In genomic region chr6:134072906-134073305, GRCm38 (mm10) we compare ENCODE assay signal across 25 mouse cellular contexts. TPM values are rescaled to one million over a fixed set of nuclear protein-coding genes. Genes with fewer than 3 reads are reported as not detected.
DNase-seq lines count a peak whose midpoint lies in the region; ATAC-seq and TF ChIP-seq lines count a peak whose summit lies in the region.
"Had no signal": no experiment of that assay in that cellular context is flagged by ENCODE, and none has a peak within 500 bp of the region (broad histone marks: within the 10 kb centered on the region; RNA-seq: fewer than 3 reads in every experiment).

No protein-coding gene starts in this region.

- H3K4me2 ChIP-seq in hindbrain, embryonic 14.5 days (replicated peaks): no peak overlapping the region
- H3K4me2 ChIP-seq: embryonic facial prominence, embryonic 12.5 days; heart, embryonic 12.5 days; hindbrain, embryonic 15.5 days; liver, embryonic 12.5 days; midbrain, embryonic 12.5 days had no signal

- no peaks in the 10 kb centered on the region for H3K27me3 ChIP-seq in MEL (ENCODE audit: control insufficient read depth in 1 of 2, insufficient read depth in 2 of 2, low read length in 2 of 2)
- H3K27me3 ChIP-seq in hindbrain, embryonic 14.5 days (ENCODE audit: control insufficient read depth, insufficient read depth, low read length): no peaks in the 10 kb centered on the region
- H3K27me3 ChIP-seq: embryonic facial prominence, embryonic 12.5 days; heart, embryonic 12.5 days; hindbrain, embryonic 15.5 days; liver, embryonic 12.5 days; midbrain, embryonic 12.5 days had no signal

- peaks cover 17 to 19% of the 10 kb centered on the region in 2 experiments for H3K4me1 ChIP-seq in MEL (ENCODE audit: control insufficient read depth in 1 of 2, insufficient read depth in 2 of 2, low read length in 2 of 2)
- no peaks in the 10 kb centered on the region for H3K4me1 ChIP-seq in hindbrain, embryonic 14.5 days (replicated peaks; ENCODE audit: control insufficient read depth, insufficient read depth, low read length)
- H3K4me1 ChIP-seq: embryonic facial prominence, embryonic 12.5 days; hindbrain, embryonic 15.5 days; midbrain, embryonic 12.5 days had no signal

- peak overlapping the region; percentile 33 for H3K9ac ChIP-seq in MEL (ENCODE audit: control insufficient read depth, low read depth, low read length, poor library complexity, severe bottlenecking)
- H3K9ac ChIP-seq in hindbrain, embryonic 14.5 days: no peak overlapping the region
- H3K9ac ChIP-seq: embryonic facial prominence, embryonic 12.5 days; heart, embryonic 12.5 days; hindbrain, embryonic 15.5 days; liver, embryonic 12.5 days; liver, postnatal 0 days; midbrain, embryonic 12.5 days had no signal

- DNase-seq in MEL (ENCODE audit: low read depth, low spot score) (peak; percentile 70), MEL-GATA-1-ER (ENCODE audit: extremely low read depth, low read depth) (peak; percentile 39)
- DNase-seq in cerebellum, postnatal 14 days: no peak
- no peak for DNase-seq in hindbrain, embryonic 14.5 days (ENCODE audit: low spot score)
- DNase-seq in urinary bladder, postnatal 36 days (ENCODE audit: low spot score in 2 of 2): no peak
- DNase-seq: adrenal gland, postnatal 10 days; B cell, adult 2 months; cerebellum, adult 2 months; cerebellum, postnatal 36 days; embryo, embryonic 11 days; gastrocnemius, postnatal 14 days; heart, adult 11 months; kidney, adult 8-10 months; layer of hippocampus, postnatal 36 days; left cerebral cortex, postnatal 4 days; liver, postnatal 0 days had no signal

- peak; percentile 74 for ATAC-seq in neutrophil, adult 5-6 weeks (ENCODE audit: extremely low read depth, insufficient number of reproducible peaks, low FRiP score, poor library complexity, severe bottlenecking)
- ATAC-seq in hindbrain, embryonic 14.5 days (ENCODE audit: low FRiP score): no peak
- ATAC-seq: forebrain, embryonic 14.5 days; liver, embryonic 12.5 days; liver, postnatal 0 days had no signal

- peaks cover 15 to 32% of the 10 kb centered on the region in 2 experiments for H3K36me3 ChIP-seq in MEL (ENCODE audit: control insufficient read depth in 1 of 2, insufficient read depth in 2 of 2, low read length in 2 of 2)
- peaks cover 15% of the 10 kb centered on the region for H3K36me3 ChIP-seq in macrophage (ENCODE audit: inconsistent target)
- H3K36me3 ChIP-seq in hindbrain, embryonic 14.5 days (replicated peaks; ENCODE audit: control insufficient read depth, insufficient read depth): 0 out of 2 replicates have a peak, but pooled peaks cover 3% of the 10 kb centered on the region
- H3K36me3 ChIP-seq: hindbrain, embryonic 15.5 days had no signal

- TF ChIP-seq RAD21 in MEL (IDR thresholded peaks at IDR 0.05; ENCODE audit: low read depth, low read length): no peak

- peak overlapping the region; percentile 63 for H3K27ac ChIP-seq in MEL (ENCODE audit: control insufficient read depth, low read depth, low read length)
- H3K27ac ChIP-seq in macrophage: peak overlapping the region; percentile 66
- H3K27ac ChIP-seq in hindbrain, embryonic 14.5 days: no peak overlapping the region
- H3K27ac ChIP-seq: embryonic facial prominence, embryonic 12.5 days; hindbrain, embryonic 15.5 days; kidney, postnatal 0 days; liver, embryonic 12.5 days; midbrain, embryonic 12.5 days had no signal

- TF ChIP-seq EP300 in MEL (IDR thresholded peaks at IDR 0.05; ENCODE audit: low read depth in 1 of 2, low read length in 2 of 2): peak; percentile 64 to 72

- no peaks in the 10 kb centered on the region for H3K9me3 ChIP-seq in MEL (replicated peaks; ENCODE audit: insufficient read depth, low read length)
- no peaks in the 10 kb centered on the region for H3K9me3 ChIP-seq in hindbrain, embryonic 14.5 days (ENCODE audit: control insufficient read depth, low read length)
- H3K9me3 ChIP-seq: embryonic facial prominence, embryonic 12.5 days; heart, embryonic 12.5 days; hindbrain, embryonic 15.5 days; liver, embryonic 12.5 days; midbrain, embryonic 12.5 days had no signal

- no peak for TF ChIP-seq POLR2A in MEL (IDR thresholded peaks at IDR 0.05; ENCODE audit: control insufficient read depth in 1 of 2, insufficient read depth in 1 of 2, low read depth in 1 of 2, low read length in 2 of 2, poor library complexity in 1 of 2)

- H3K79me2 ChIP-seq in MEL (ENCODE audit: control insufficient read depth, insufficient read depth, low read length, poor library complexity): peaks cover 16% of the 10 kb centered on the region
- H3K79me2 ChIP-seq in macrophage (ENCODE audit: inconsistent target): peaks cover 96% of the 10 kb centered on the region

- no peak for TF ChIP-seq CTCF in MEL (IDR thresholded peaks at IDR 0.05 in 2 of 3, conservative IDR thresholded peaks at IDR 0.05 in 1 of 3; ENCODE audit: control insufficient read depth in 1 of 3, insufficient read depth in 1 of 3, low read depth in 2 of 3, low read length in 3 of 3, poor library complexity in 1 of 3, severe bottlenecking in 1 of 3)

- 26% methylated on average over 6 of the region's 6 CpGs for WGBS in macrophage (ENCODE audit: missing documents)
- WGBS in hindbrain, embryonic 14.5 days: 88% methylated on average over 6 of the region's 6 CpGs

- peak overlapping the region; percentile 15 to 36 for H3K4me3 ChIP-seq in MEL (ENCODE audit: control insufficient read depth in 1 of 2, insufficient read depth in 1 of 2, low read depth in 2 of 2, low read length in 2 of 2)
- H3K4me3 ChIP-seq in macrophage (ENCODE audit: inconsistent target): no peak overlapping the region
- no peak overlapping the region for H3K4me3 ChIP-seq in hindbrain, embryonic 14.5 days (replicated peaks; ENCODE audit: low read length)
- H3K4me3 ChIP-seq: embryonic facial prominence, embryonic 12.5 days; heart, embryonic 12.5 days; hindbrain, embryonic 15.5 days; liver, embryonic 12.5 days; midbrain, embryonic 12.5 days had no signal

TF ChIP-seq in MEL, 35 proteins besides CTCF, POLR2A, EP300 and RAD21:
- no peak for TF ChIP-seq JUND (IDR thresholded peaks at IDR 0.05; ENCODE audit: low read depth, low read length)
- TF ChIP-seq ZMIZ1 (IDR thresholded peaks at IDR 0.05; ENCODE audit: low read depth, low read length): no peak
- peak; percentile 80 for TF ChIP-seq GATA1 (IDR thresholded peaks at IDR 0.05; ENCODE audit: low read depth, low read length)
- TF ChIP-seq MEF2A (IDR thresholded peaks at IDR 0.05; ENCODE audit: extremely low read depth, insufficient replicate concordance, low read depth, low read length, poor library complexity, severe bottlenecking): no peak
- no peak for TF ChIP-seq TBP (IDR thresholded peaks at IDR 0.05; ENCODE audit: low read depth, low read length)
- no peak for TF ChIP-seq ZNF384 (IDR thresholded peaks at IDR 0.05; ENCODE audit: low read depth, low read length)
- no peak for TF ChIP-seq BHLHE40 (IDR thresholded peaks at IDR 0.05; ENCODE audit: borderline replicate concordance, low read depth, low read length)
- TF ChIP-seq NRF1 (IDR thresholded peaks at IDR 0.05; ENCODE audit: insufficient read depth, low read depth, low read length, poor library complexity, severe bottlenecking): no peak
- TF ChIP-seq HCFC1 (IDR thresholded peaks at IDR 0.05; ENCODE audit: low read depth, low read length): no peak
- TF ChIP-seq MYB (IDR thresholded peaks at IDR 0.05; ENCODE audit: low read depth, low read length): no peak
- TF ChIP-seq ZKSCAN1 (IDR thresholded peaks at IDR 0.05; ENCODE audit: low read depth, low read length): no peak
- no peak for TF ChIP-seq UBTF (IDR thresholded peaks at IDR 0.05; ENCODE audit: borderline replicate concordance, insufficient read depth, low read depth, low read length)
- TF ChIP-seq USF2 (IDR thresholded peaks at IDR 0.05; ENCODE audit: borderline replicate concordance in 1 of 2, insufficient read depth in 1 of 2, low read depth in 1 of 2, low read length in 2 of 2): no peak
- TF ChIP-seq POLR2AphosphoS2 (IDR thresholded peaks at IDR 0.05; ENCODE audit: low read length): no peak
- no peak for TF ChIP-seq POLR2AphosphoS5 (IDR thresholded peaks at IDR 0.05; ENCODE audit: borderline replicate concordance, low read depth, low read length)
- peak; percentile 33; the same call in 1 of the 2 replicates for TF ChIP-seq ETS1 (IDR thresholded peaks at IDR 0.05; ENCODE audit: low read depth, low read length)
- no peak for TF ChIP-seq SMC3 (IDR thresholded peaks at IDR 0.05; ENCODE audit: low read depth, low read length)
- TF ChIP-seq CHD2 (IDR thresholded peaks at IDR 0.05; ENCODE audit: low read length): no peak
- TF ChIP-seq MAFK (IDR thresholded peaks at IDR 0.05; ENCODE audit: borderline replicate concordance, low read depth, low read length): no peak
- TF ChIP-seq RCOR1 (IDR thresholded peaks at IDR 0.05; ENCODE audit: low read depth, low read length): peak; percentile 88
- no peak for TF ChIP-seq TCF12 (IDR thresholded peaks at IDR 0.05; ENCODE audit: low read depth, low read length)
- TF ChIP-seq NELFE (IDR thresholded peaks at IDR 0.05; ENCODE audit: low read depth, low read length): no peak
- TF ChIP-seq MXI1 (IDR thresholded peaks at IDR 0.05; ENCODE audit: low read depth, low read length): no peak

RNA-seq across cellular contexts. Expression of gene Etv6, which starts 37.4 kb away (rescaled TPM):
- 12.6 and 12.9 TPM in 2 replicates for total RNA-seq in MEL (2012; rRNA removed)
- polyA plus RNA-seq in MEL (2012; ENCODE audit: insufficient read depth in 1 of 2, insufficient read length in 2 of 2, low read depth in 1 of 2, low replicate concordance in 2 of 2, missing spikeins in 1 of 2) (10 to 100 TPM in 1 of 2 experiments, not detected in 1; 25.9 TPM), macrophage (2018) (23.4 to 26.3 TPM (median 24.8 TPM) in 3 replicates)
- total RNA-seq in macrophage (2018; cell fraction: chromatin; rRNA removed): 100 to 1,000 TPM in 3 of 26 experiments, 10 to 100 TPM in 23; 35.9 to 168 (median 52.6) TPM
- total RNA-seq in macrophage (2018; cell fraction: cytosol; rRNA removed): 10 to 100 TPM; 34.1 to 60.8 (median 42.1) TPM
- 100 to 1,000 TPM in 2 of 26 experiments, 10 to 100 TPM in 24; 37.7 to 145 (median 56.4) TPM for total RNA-seq in macrophage (2018; cell fraction: nucleus; rRNA removed)
- total RNA-seq in neutrophil, adult 5-6 weeks (2017): 19.6 and 22.7 TPM in 2 replicates
- 6.1 and 6.8 TPM in 2 replicates for polyA plus RNA-seq in hindbrain, embryonic 14.5 days (2014; fragmentation: Nextera tagmentation; extraction: Ambion mirVana)

Comparison
In these comparisons a context has a peak if more than half of its experiments do, and no peak if none do; other contexts are left out.
1. DNase-seq: peak in MEL (single experiment) and MEL-GATA-1-ER (single experiment); none in cerebellum, postnatal 14 days (0 of 2), hindbrain, embryonic 14.5 days (single experiment) and urinary bladder, postnatal 36 days (0 of 2).
2. H3K4me3 ChIP-seq: peak in MEL (2 of 2); none in macrophage (single experiment) and hindbrain, embryonic 14.5 days (single experiment).